Mouse (Mus musculus) testis, adult 2 months (tissue): Measurements from ENCODE around the gene Mllt11.

Experiments used
- CTCF ChIP-seq: fragments of 200-500 bp; IDR thresholded peaks from 2 replicates; pipeline ENCODE4 v1.5.1; 2012; ENCODE audit warnings: low read depth, mild to moderate bottlenecking, inconsistent platforms, low read length, moderate library complexity; ENCODE audit not compliant: control insufficient read depth, insufficient read depth, insufficient replicate concordance
- POLR2A ChIP-seq: fragments of 200-500 bp; IDR thresholded peaks from 2 replicates; pipeline ENCODE4 v1.6.1; 2012; ENCODE audit warnings: low read depth, mild to moderate bottlenecking, inconsistent platforms, low read length, moderate library complexity; ENCODE audit not compliant: control insufficient read depth

GRCm38 (mm10) chr3:95256931-95257330 is 25.0 kb upstream of the Mllt11 start:
- TF ChIP-seq POLR2A (no peak), CTCF (no peak)
